In genomic region chrX:128576269-128576871, GRCm38 (mm10) we compare ENCODE assay signal across 10 mouse cellular contexts.
A peak's percentile ranks its signal among the peaks of the same experiment; 100 is the strongest.
DNase-seq lines count a peak whose midpoint lies in the region; ATAC-seq lines count a peak whose summit lies in the region.
"Had no signal": no experiment of that assay in that cellular context is flagged by ENCODE, and none has a peak within 500 bp of the region (broad histone marks: within the 10 kb centered on the region; RNA-seq: fewer than 3 reads in every experiment).

No protein-coding gene starts in this region.

- no peak overlapping the region for H3K4me2 ChIP-seq in forebrain, embryonic 16.5 days (ENCODE audit: low read length)
- 0 out of 2 replicates have a peak overlapping the region, but pooled peaks have one; percentile 22 for H3K4me2 ChIP-seq in neural tube, embryonic 13.5 days
- H3K4me2 ChIP-seq: liver, embryonic 15.5 days had no signal

- DNase-seq in layer of hippocampus, postnatal 14 days (ENCODE audit: low spot score in 2 of 2): peak; percentile 19 to 67
- no peak for DNase-seq in layer of hippocampus, adult 9-11 months
- DNase-seq in WW6 (ENCODE audit: low read depth, low spot score): peak; percentile 16
- DNase-seq in ovary, postnatal 14 days (ENCODE audit: low spot score): no peak
- no peak for DNase-seq in ovary, postnatal 10 days (ENCODE audit: low spot score)
- no peak for DNase-seq in kidney, postnatal 14 days
- DNase-seq: heart, adult 18-20 months had no signal

- H3K9ac ChIP-seq in forebrain, embryonic 16.5 days (replicated peaks; ENCODE audit: low read depth, low read length): no peak overlapping the region
- H3K9ac ChIP-seq in neural tube, embryonic 13.5 days: no peak overlapping the region
- H3K9ac ChIP-seq: liver, embryonic 15.5 days had no signal

- no peaks in the 10 kb centered on the region for H3K36me3 ChIP-seq in forebrain, embryonic 16.5 days (ENCODE audit: control insufficient read depth, insufficient read depth)
- H3K36me3 ChIP-seq in neural tube, embryonic 13.5 days: no peaks in the 10 kb centered on the region
- H3K36me3 ChIP-seq: liver, embryonic 15.5 days had no signal

- no peaks in the 10 kb centered on the region for H3K9me3 ChIP-seq in forebrain, embryonic 16.5 days (ENCODE audit: control insufficient read depth, low read length)
- no peaks in the 10 kb centered on the region for H3K9me3 ChIP-seq in neural tube, embryonic 13.5 days
- H3K9me3 ChIP-seq: liver, embryonic 15.5 days had no signal

- no peaks in the 10 kb centered on the region for H3K27me3 ChIP-seq in forebrain, embryonic 16.5 days (replicated peaks; ENCODE audit: control insufficient read depth, insufficient read depth, low read length)
- no peaks in the 10 kb centered on the region for H3K27me3 ChIP-seq in neural tube, embryonic 13.5 days
- H3K27me3 ChIP-seq: liver, embryonic 15.5 days had no signal

- ATAC-seq in forebrain, embryonic 16.5 days: peak; percentile 94
- peak; percentile 63; the same call in 1 of the 2 replicates for ATAC-seq in neural tube, embryonic 13.5 days (ENCODE audit: low read depth)

- WGBS in forebrain, embryonic 16.5 days: 10% methylated on average over 5 of the region's 5 CpGs
- WGBS in neural tube, embryonic 13.5 days: 9% methylated on average over 5 of the region's 5 CpGs

- H3K27ac ChIP-seq in forebrain, embryonic 16.5 days (ENCODE audit: low read length): no peak overlapping the region
- no peak overlapping the region for H3K27ac ChIP-seq in neural tube, embryonic 13.5 days (replicated peaks)
- H3K27ac ChIP-seq: liver, embryonic 15.5 days had no signal

- no peak overlapping the region for H3K4me3 ChIP-seq in forebrain, embryonic 16.5 days (replicated peaks; ENCODE audit: low read length)
- H3K4me3 ChIP-seq in neural tube, embryonic 13.5 days: no peak overlapping the region
- H3K4me3 ChIP-seq: liver, embryonic 15.5 days had no signal

- H3K4me1 ChIP-seq in forebrain, embryonic 16.5 days (replicated peaks; ENCODE audit: control insufficient read depth, insufficient read depth, low read length): peaks cover 4% of the 10 kb centered on the region
- no peaks in the 10 kb centered on the region for H3K4me1 ChIP-seq in neural tube, embryonic 13.5 days (replicated peaks)
- H3K4me1 ChIP-seq: liver, embryonic 15.5 days had no signal

Comparison
In these comparisons a context has a peak if more than half of its experiments do, and no peak if none do; other contexts are left out.
1. DNase-seq: peak in layer of hippocampus, postnatal 14 days (2 of 2) and WW6 (single experiment); none in layer of hippocampus, adult 9-11 months (single experiment), ovary, postnatal 14 days (single experiment), ovary, postnatal 10 days (single experiment) and kidney, postnatal 14 days (single experiment).